Mouse (Mus musculus) gastrocnemius, postnatal 25 days (tissue): ENCODE data around the gene Sgce. TPM values are rescaled to one million over a fixed set of nuclear protein-coding genes. Genes with fewer than 3 reads are reported as not detected.

Experiments used
- DNase-seq: peaks from one replicate; pipeline ENCODE4 v3.0.0; 2022
- total RNA-seq, 2 experiments: library from RNA; stranded (reverse); gene quantifications; 1 replicate in 1 of 2; 2 replicates in 1 of 2; pipeline ENCODE4 v1.2.3; 2021

Gene Sgce
- total RNA-seq, 2 experiments from 2014 or later: 10.2 to 12.1 TPM

GRCm38 (mm10) chr6:4652596-4653134 is 94.3 kb downstream of the Sgce start:
- no peak for DNase-seq

GRCm38 (mm10) chr6:4647351-4647750 is 99.7 kb downstream of the Sgce start:
- no peak for DNase-seq

DNA sequence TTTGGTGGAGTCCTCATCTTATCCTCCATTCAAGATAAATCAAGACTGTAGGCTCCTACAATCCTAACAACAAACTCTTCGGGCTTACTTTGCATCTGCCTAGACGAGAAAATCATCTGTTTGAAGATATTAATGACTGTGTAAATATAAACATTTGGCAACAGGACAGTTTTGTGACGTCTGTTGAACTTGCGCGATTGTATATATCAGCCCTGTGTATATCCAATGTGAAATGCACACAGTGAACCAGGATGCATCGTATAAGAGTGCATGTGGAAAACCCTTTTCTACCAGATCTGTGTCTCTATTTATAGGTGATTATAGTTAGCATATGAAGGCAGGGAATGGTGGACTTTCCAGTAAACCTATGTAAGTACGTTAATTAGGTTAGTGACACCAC is 104.9 kb downstream of the Sgce start:
- no peak for DNase-seq

DNA sequence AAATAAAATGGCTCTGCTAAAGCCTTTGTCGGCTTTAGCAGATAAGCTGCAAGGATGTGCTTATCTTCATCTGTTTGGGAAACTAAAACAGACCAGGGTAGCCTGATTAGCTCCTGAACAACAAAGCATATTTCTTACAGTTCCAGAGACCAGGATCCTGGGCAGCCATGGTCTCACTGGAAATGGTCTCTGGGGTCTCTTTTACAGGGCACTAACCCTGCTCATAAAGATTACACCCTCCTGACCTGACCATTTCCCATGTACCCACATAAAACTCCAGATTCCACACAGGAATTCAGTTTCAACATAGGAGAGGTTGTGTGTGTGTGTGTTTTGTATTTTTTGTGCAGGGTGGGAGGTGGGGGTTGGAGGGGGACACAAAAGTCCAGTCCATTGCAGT is 112.2 kb downstream of the Sgce start:
- no peak for DNase-seq

GRCm38 (mm10) chr6:4633189-4633588 is 113.8 kb downstream of the Sgce start:
- no peak for DNase-seq

DNA sequence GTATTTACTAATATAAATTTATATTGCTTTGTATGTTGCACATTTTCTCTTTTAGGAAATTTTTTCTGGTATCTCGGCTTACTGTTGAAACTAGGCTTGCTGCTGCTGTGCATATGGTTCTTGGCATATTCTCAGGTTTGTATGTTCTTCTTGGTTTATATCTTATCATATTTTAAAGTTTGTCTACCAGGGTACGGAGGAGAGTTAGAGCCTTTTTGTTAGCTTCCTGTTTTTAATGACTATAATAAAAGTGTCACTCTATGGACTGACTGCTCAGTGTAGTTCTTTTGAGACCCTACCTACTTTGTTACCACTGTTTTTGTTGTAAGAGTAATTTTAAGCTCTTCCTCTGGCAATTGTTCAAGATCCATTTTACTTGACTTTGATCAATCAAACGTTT is 115.5 kb downstream of the Sgce start:
- no peak for DNase-seq

Other genes starting within 250 kb of the Sgce start
- 100 to 1,000 TPM; 657 to 809 TPM for gene Col1a2, start 242.4 kb downstream of the Sgce start, total RNA-seq
- gene Casd1, start 146.4 kb downstream of the Sgce start, total RNA-seq: 10 to 100 TPM; 17.3 to 18.1 TPM
- 1 to 10 TPM; 2.2 to 3.1 TPM for gene Peg10, start 99 bp upstream of the Sgce start, total RNA-seq
- 1 to 10 TPM; 3.2 to 4.0 TPM for gene Ppp1r9a, start 155.7 kb upstream of the Sgce start, total RNA-seq